Mouse (Mus musculus): Measurements from ENCODE around the gene Rfc5. TPM values are rescaled to one million over a fixed set of nuclear protein-coding genes. Genes with fewer than 3 reads are reported as not detected.
A peak's percentile ranks its signal among the peaks of the same experiment; 100 is the strongest.
"Not testable (repeated sequence)": the region's sequence is repeated elsewhere in the genome, so short reads cannot be mapped to it uniquely, and the experiment has no call there.

Rfc5 gene
- 33.7 and 37.5 TPM in 2 replicates for polyA plus RNA-seq (2015; fragmentation: Nextera tagmentation; extraction: Ambion mirVana)

DNA sequence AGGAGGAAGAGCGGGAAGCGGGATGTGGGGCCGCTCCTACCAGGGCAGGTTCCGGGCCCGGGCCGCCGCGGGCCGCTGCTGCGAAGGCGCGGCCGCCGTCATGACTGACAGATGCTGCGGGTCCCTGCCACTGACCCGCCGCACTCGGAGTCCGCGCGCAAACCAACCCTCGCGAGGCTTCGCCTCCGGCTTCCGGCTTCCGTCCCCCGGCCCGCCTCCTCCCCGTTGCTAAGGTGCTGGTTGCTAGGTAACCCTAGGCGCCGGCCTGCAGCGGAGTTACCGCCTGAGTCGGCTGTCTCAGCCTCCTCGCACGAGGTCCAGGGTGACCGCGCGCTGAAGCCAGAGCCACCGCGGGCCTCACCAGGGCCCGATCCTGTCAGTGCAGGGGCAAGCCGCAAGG lies at the start of gene Rfc5:
TSS of gene Rfc5 (minus strand) at position 171 of the 400 bp plus-strand sequence.
- H3K4me1 ChIP-seq (replicated peaks): peaks cover 14% of the 10 kb centered on the region
- peak within 1 kb of the TSS; percentile 76 for H3K4me2 ChIP-seq
- peak within 1 kb of the TSS; percentile 75 for H3K27ac ChIP-seq
- peak within 1 kb of the TSS; percentile 65 for H3K4me3 ChIP-seq
- ATAC-seq (ENCODE audit: low FRiP score): peak; percentile 97
- peaks cover 24% of the 10 kb centered on the region for H3K36me3 ChIP-seq
- peak within 1 kb of the TSS; percentile 87 for H3K9ac ChIP-seq
- no peaks in the 10 kb centered on the region for H3K27me3 ChIP-seq
- H3K9me3 ChIP-seq: no peaks in the 10 kb centered on the region
- under 1% methylated on average over 19 of the region's 44 CpGs for WGBS

DNA sequence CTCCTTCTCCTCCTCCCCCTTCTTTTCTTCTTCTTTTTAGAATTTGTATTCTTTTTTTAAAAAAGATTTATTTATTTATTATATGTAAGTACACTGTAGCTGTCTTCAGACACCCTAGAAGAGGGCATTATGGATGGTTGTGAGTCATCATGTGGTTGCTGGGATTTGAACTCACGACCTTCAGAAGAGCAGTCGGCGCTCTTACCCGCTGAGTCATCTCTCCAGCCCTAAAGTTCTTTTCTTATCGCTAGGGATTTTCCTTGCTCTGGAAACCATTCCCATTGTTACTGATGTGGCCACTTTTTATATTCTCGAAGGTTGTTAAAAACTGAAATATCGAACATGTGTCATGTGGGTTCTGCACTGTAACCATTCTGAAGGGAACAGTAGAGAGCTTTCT lies 44.7 kb upstream of the Rfc5 start:
- not testable (repeated sequence) for ATAC-seq (ENCODE audit: low FRiP score); H3K4me2 ChIP-seq; H3K4me3 ChIP-seq; H3K36me3 ChIP-seq; H3K9ac ChIP-seq; H3K9me3 ChIP-seq; H3K4me1 ChIP-seq (replicated peaks); H3K27ac ChIP-seq; H3K27me3 ChIP-seq
- 96% methylated on average over 7 of the region's 7 CpGs for WGBS

DNA sequence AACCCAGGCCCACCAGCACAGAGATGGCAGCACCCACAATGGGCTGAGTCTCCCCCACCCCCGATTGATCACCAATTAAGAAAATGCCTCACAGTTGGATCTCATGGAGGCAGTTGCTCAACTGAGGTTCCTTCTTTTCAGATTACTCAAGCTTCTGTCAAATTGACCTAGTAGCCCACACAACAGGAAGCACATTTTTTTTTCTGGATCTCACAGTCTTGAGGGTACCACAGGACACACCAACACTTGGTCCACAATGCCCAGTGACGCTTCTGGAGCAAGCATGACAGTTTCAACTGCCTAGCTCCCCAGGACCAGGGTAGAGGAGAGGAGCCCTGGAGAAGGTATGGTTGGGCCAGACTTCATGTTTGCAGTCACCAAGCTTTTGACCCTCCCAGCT lies 28.6 kb upstream of the Rfc5 start:
- 0 out of 2 replicates have a peak overlapping the region, but pooled peaks have one; percentile 66 for H3K4me2 ChIP-seq
- no peaks in the 10 kb centered on the region for H3K27me3 ChIP-seq
- H3K9me3 ChIP-seq: no peaks in the 10 kb centered on the region
- H3K36me3 ChIP-seq: no peaks in the 10 kb centered on the region
- 69% methylated on average over 2 of the region's 2 CpGs for WGBS
- ATAC-seq (ENCODE audit: low FRiP score): no peak
- H3K4me3 ChIP-seq: no peak overlapping the region
- H3K4me1 ChIP-seq (replicated peaks): peaks cover 25% of the 10 kb centered on the region
- H3K9ac ChIP-seq: no peak overlapping the region
- no peak overlapping the region for H3K27ac ChIP-seq

DNA sequence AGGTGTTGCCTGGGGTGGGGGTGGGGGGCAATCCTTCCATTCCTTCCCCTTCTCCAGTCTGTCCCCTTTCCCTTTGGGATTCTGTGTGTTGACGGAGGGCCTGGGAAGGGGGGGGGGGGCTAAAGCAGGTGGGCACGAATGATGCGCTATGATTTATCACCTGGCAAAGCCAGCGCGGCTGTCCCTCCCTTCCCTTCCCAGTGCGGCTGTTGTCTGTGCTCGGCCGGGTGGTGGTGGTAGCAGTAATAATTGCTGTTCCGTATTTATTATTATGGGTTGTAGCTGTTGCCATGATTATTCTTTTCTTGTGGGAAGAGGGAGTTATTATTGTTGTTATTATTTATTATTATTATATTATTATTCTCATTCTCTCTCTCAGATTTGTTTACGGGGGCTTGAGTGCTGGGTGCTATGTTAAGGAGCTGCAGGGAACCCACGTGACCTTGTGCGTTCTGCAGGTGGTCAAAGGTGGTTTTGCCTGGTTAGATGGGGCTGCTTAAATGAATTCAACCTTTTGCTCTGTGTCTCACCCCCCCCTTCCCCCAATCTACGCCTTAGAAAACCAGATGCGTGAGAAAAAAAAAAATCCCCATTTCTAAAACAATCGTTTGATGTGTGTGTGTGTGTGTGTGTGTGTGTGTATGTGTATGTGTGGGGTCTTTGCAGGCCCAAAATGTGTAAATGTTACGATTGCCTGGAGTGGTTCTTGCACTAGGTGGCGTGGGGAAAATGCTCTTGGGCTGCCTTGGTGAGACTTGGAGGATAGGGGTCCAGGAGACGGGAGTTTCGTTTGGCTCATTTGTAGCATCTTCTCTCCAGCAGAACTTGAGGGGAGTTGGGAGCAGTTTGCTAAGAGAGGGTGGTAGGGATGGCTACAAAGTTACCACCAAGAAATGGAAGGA lies 26.4 kb upstream of the Rfc5 start:
- H3K4me3 ChIP-seq: peak overlapping the region; percentile 68
- no peak for ATAC-seq (ENCODE audit: low FRiP score)
- peak overlapping the region; percentile 66 for H3K4me2 ChIP-seq
- WGBS: 18% methylated on average over 18 of the region's 19 CpGs
- H3K36me3 ChIP-seq: no peaks in the 10 kb centered on the region
- peak overlapping the region; percentile 99 for H3K27ac ChIP-seq
- peaks cover 25% of the 10 kb centered on the region for H3K4me1 ChIP-seq (replicated peaks)
- H3K27me3 ChIP-seq: peaks cover 4% of the 10 kb centered on the region; the same call in 1 of the 2 replicates
- no peaks in the 10 kb centered on the region for H3K9me3 ChIP-seq
- peak overlapping the region; percentile 85 for H3K9ac ChIP-seq

DNA sequence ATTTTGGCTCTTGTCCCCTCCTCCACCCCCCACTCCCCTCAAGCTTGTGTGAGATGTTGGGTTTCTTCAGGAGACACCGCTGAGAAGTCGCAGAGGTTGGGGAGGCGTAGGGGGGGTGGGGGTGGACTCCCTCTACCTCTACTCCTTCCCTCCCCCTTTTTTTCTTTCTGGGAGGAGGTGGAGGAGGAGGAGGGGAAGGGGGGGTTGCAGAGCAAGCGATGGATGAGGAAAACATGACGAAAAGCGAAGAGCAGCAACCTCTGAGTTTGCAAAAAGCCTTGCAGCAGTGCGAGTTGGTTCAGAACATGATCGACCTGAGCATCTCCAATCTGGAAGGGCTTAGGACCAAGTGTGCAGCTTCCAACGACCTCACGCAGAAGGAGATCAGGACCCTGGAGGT lies 25.8 kb upstream of the Rfc5 start:
- peak overlapping the region; percentile 66 for H3K4me2 ChIP-seq
- peak; percentile 47; the same call in 1 of the 2 replicates for ATAC-seq (ENCODE audit: low FRiP score)
- 2% methylated on average over 10 of the region's 10 CpGs for WGBS
- H3K9ac ChIP-seq: peak overlapping the region; percentile 85
- peaks cover 25% of the 10 kb centered on the region for H3K4me1 ChIP-seq (replicated peaks)
- H3K4me3 ChIP-seq: peak overlapping the region; percentile 68
- H3K27ac ChIP-seq: peak overlapping the region; percentile 99
- no peaks in the 10 kb centered on the region for H3K36me3 ChIP-seq
- no peaks in the 10 kb centered on the region for H3K9me3 ChIP-seq
- H3K27me3 ChIP-seq: peaks cover 4% of the 10 kb centered on the region; the same call in 1 of the 2 replicates

DNA sequence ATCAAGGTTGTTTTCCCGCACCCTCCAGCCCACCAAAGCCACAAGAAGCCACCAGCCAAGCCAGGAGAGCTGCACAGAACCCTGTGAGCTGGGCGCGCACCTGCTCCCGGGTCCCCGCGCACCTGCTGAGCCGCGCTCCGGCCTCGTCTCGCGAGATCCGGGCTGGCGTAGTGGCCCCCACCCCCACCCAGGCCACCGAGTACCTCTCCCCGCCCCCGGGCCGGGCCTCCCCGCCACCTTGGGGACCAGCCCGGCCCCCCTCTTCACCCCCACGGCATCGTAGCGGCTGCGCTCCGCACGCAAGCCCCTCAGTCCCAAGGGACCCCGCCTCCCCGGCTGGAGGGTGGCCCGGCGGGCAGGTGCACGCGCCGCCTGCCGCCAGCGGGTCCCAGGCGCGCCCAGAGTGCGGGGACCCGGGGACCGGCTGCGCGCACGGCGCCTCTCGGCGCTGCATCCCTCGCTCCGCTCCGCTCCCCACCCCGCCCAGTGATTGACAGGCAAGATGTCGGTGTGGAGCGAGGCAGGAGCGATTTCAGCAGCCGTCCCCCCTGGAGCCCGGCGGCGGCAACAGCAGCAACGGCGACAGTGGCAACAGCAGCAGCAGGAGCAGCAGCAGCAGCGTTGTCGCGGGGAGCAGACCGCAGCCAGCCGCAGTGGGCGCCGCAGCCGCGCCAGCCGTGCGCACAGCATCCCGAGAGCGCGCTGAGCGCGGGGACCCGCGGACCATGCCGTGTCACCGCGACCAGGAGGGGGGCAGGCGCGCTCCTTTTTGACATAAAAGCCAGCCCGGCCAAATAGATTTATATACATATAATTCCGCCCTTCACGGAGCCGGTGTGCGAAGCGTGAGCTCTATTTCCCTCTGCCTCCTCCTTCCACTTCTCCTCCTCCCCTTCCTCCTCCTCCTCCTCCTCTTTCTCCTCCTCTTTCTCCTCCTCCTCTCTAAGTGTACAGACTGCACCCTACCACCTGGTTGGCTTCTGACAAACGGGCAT lies 25.0 kb upstream of the Rfc5 start, which contains the start of gene Ksr2:
TSS of gene Ksr2 (plus strand) at position 494 of the 995 bp plus-strand sequence.
- ATAC-seq (ENCODE audit: low FRiP score): peak; percentile 92
- Histone ChIP-seq H3K27ac (peak within 1 kb of the TSS; percentile 99), H3K27me3 (peaks cover 7% of the 10 kb centered on the region; the same call in 1 of the 2 replicates), H3K4me1 (replicated peaks) (peaks cover 25% of the 10 kb centered on the region), H3K36me3 (no peaks in the 10 kb centered on the region), H3K4me3 (peak within 1 kb of the TSS; percentile 68), H3K9ac (peak within 1 kb of the TSS; percentile 85), H3K9me3 (no peaks in the 10 kb centered on the region), H3K4me2 (peak within 1 kb of the TSS; percentile 66)
- WGBS: under 1% methylated on average over 86 of the region's 89 CpGs

DNA sequence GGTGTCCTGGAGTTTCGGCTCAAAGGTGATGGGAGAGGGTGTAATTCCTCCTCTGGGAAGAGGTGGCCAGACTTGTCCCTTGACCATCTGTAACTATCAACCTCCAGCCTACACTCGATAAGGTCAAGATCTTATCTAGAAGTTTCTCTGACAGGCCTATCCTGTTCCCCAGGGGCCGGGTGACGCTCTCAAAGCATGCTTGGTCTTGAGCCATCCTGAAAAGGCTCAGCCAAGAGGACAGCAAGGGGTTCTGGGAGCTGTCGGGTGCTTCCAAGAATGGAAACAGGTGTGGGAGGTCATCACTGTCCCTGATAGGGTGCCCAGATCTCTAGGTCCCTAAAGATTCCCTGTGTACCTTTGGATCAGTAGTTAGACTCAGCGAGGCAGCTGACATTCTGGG lies 20.5 kb upstream of the Rfc5 start:
- H3K4me3 ChIP-seq: no peak overlapping the region
- no peak overlapping the region for H3K4me2 ChIP-seq
- H3K36me3 ChIP-seq: no peaks in the 10 kb centered on the region
- H3K27me3 ChIP-seq: peaks cover 7% of the 10 kb centered on the region; the same call in 1 of the 2 replicates
- peaks cover 7% of the 10 kb centered on the region; the same call in 1 of the 2 replicates for H3K4me1 ChIP-seq (replicated peaks)
- ATAC-seq (ENCODE audit: low FRiP score): no peak
- H3K27ac ChIP-seq: no peak overlapping the region
- H3K9me3 ChIP-seq: no peaks in the 10 kb centered on the region
- no peak overlapping the region for H3K9ac ChIP-seq
- whole genome bisulfite sequencing: 80% methylated on average over 6 of the region's 6 CpGs

DNA sequence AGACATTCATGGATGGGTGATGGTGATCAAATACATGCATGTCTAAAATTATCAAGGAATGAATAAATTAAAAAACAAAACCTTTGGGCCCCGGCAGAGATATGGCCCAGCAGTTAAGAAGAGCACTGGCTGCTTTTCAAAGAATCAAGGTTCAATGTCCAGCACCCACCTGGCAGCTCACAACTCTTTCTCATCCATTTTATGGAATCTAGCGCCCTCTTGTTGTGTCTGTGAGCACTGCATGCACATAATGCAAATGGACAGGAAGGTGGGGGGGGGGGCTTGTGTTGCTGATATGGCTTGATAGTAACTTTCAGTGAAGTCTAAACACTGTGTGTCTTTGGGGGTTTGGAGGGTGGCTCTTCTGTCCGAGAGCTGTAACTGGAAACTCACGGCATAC lies 19.4 kb upstream of the Rfc5 start:
- no peak overlapping the region for H3K4me2 ChIP-seq
- H3K4me1 ChIP-seq (replicated peaks): peaks cover 5% of the 10 kb centered on the region; the same call in 1 of the 2 replicates
- WGBS: 68% methylated on average over 4 of the region's 4 CpGs
- H3K9ac ChIP-seq: no peak overlapping the region
- ATAC-seq (ENCODE audit: low FRiP score): no peak
- H3K9me3 ChIP-seq: no peaks in the 10 kb centered on the region
- H3K27ac ChIP-seq: no peak overlapping the region
- no peaks in the 10 kb centered on the region for H3K36me3 ChIP-seq
- H3K27me3 ChIP-seq: peaks cover 7% of the 10 kb centered on the region; the same call in 1 of the 2 replicates
- no peak overlapping the region for H3K4me3 ChIP-seq

DNA sequence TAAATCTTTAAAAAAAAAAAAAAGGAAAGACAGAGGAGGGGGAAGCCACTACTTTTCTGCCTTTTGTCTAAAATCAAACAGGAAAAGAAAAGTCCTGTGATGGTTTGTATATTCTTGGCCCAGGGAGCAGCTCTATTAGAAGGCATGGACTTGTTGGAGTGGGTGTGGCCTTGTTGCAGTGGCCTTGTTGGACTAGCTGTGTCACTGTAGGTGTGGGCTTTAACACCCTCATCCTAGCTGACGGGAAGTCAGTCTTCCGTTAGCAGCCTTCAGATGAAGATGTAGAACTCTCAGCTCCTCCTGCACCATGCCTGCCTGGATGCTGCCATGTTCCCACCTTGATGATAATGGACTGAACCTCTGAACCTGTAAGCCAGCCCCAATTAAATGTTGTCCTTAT lies 15.8 kb upstream of the Rfc5 start:
- not testable (repeated sequence) for H3K27me3 ChIP-seq; H3K4me3 ChIP-seq; H3K9me3 ChIP-seq; H3K9ac ChIP-seq; H3K4me1 ChIP-seq (replicated peaks); ATAC-seq (ENCODE audit: low FRiP score); H3K4me2 ChIP-seq; H3K36me3 ChIP-seq; H3K27ac ChIP-seq
- 93% methylated on average over 2 of the region's 2 CpGs for WGBS

DNA sequence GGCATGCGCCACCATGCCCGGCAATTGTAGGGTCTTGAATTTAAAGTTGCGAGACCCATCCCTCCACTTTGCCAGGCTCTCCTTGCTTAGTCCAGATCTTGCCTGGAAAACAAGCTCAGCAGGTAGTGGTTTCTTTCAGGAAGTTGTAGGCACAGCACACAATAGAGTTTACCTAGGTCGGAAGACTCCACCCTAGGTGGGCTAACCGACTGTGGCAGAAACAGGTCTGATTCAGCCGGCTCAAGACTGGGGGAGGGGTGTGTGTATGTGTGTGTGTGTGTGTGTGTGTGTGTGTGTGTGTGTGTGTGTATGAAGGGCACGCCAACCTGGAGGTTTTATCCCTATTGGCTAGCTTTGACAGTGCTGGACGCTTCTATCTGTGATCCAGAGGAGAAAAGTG lies 14.8 kb upstream of the Rfc5 start:
- WGBS: 87% methylated on average over 8 of the region's 8 CpGs
- Histone ChIP-seq H3K27me3 (no peaks in the 10 kb centered on the region), H3K9me3 (no peaks in the 10 kb centered on the region), H3K36me3 (no peaks in the 10 kb centered on the region), H3K4me1 (replicated peaks) (0 out of 2 replicates have a peak, but pooled peaks cover under 1% of the 10 kb centered on the region), H3K4me2 (no peak overlapping the region), H3K27ac (no peak overlapping the region), H3K9ac (no peak overlapping the region), H3K4me3 (no peak overlapping the region)
- no peak for ATAC-seq (ENCODE audit: low FRiP score)

DNA sequence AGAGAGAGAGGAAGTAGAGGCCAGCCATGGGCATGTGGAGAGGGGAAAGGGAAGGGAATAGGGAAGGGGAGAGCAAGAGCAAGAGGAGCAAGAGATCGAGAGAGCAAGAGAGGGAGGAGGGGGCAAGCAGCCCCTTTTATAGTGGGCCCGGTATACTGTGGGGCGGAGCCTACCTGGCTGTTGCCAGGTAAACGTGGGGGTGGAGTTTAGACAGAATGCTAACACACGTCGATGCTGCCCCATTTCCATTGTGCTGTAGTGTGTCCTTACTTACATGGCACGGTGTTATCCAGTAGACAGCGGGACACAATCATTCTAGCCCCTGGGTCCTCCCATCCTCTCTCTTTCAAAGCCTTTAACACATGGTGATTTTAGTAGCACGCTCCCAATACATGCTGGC lies 10.4 kb upstream of the Rfc5 start:
- Histone ChIP-seq H3K9me3 (no peaks in the 10 kb centered on the region), H3K4me2 (no peak overlapping the region), H3K27ac (no peak overlapping the region), H3K4me3 (no peak overlapping the region), H3K36me3 (no peaks in the 10 kb centered on the region), H3K9ac (no peak overlapping the region), H3K27me3 (no peaks in the 10 kb centered on the region), H3K4me1 (replicated peaks) (peaks cover 7% of the 10 kb centered on the region; the same call in 1 of the 2 replicates)
- 78% methylated on average over 9 of the region's 9 CpGs for WGBS
- no peak for ATAC-seq (ENCODE audit: low FRiP score)

Data from hindbrain, embryonic 13.5 days (tissue).